Mouse (Mus musculus): ENCODE measurements around the gene Slc17a1.

GRCm38 (mm10) chr13:23938699-23939098, 71.1 kb downstream of the Slc17a1 start:
- TF ChIP-seq CTCF (conservative IDR thresholded peaks at IDR 0.05; ENCODE audit: low read length) (no peak), NANOG (IDR thresholded peaks at IDR 0.05; ENCODE audit: borderline replicate concordance, low read length) (no peak)

Measured in E14TG2a.4 (cell line).